Mouse (Mus musculus) midbrain, embryonic 16.5 days (tissue): ENCODE data around the gene C030005K15Rik. TPM values are rescaled to one million over a fixed set of nuclear protein-coding genes. Genes with fewer than 3 reads are reported as not detected.

Experiments used
- ATAC-seq: fragments of 200-750 bp; cut with Nextera tagmentation; 2 replicates; pipeline ENCODE4 v1.8.0; 2017; ENCODE audit warnings: moderate TSS enrichment
- H3K27ac ChIP-seq: fragments of 300-500 bp; sonication (generic); 2 replicates; pipeline ENCODE4 v1.5.1; 2014; ENCODE audit warnings: mild to moderate bottlenecking, low read length, mixed read lengths
- H3K27me3 ChIP-seq: fragments of 300-500 bp; sonication (generic); 2 replicates; pipeline ENCODE4 v1.6.1; 2014; ENCODE audit warnings: low read depth, low read length, mixed read lengths; ENCODE audit not compliant: control insufficient read depth, insufficient read depth
- H3K36me3 ChIP-seq: fragments of 300-500 bp; sonication (generic); 2 replicates; pipeline ENCODE4 v1.6.1; 2014; ENCODE audit warnings: mild to moderate bottlenecking, low read length, moderate library complexity, mixed read lengths; ENCODE audit not compliant: control insufficient read depth, insufficient read depth
- H3K4me1 ChIP-seq: fragments of 300-500 bp; sonication (generic); 2 replicates; pipeline ENCODE4 v1.6.1; 2014; ENCODE audit warnings: mild to moderate bottlenecking, low read length, mixed read lengths; ENCODE audit not compliant: control insufficient read depth, insufficient read depth
- H3K4me2 ChIP-seq: fragments of 300-500 bp; sonication (generic); 2 replicates; pipeline ENCODE4 v1.6.1; 2014; ENCODE audit warnings: mild to moderate bottlenecking, low read length, mixed read lengths
- H3K4me3 ChIP-seq: fragments of 300-500 bp; sonication (generic); 2 replicates; pipeline ENCODE4 v1.5.1; 2014; ENCODE audit warnings: low read depth, mild to moderate bottlenecking, low read length, moderate library complexity, mixed read lengths
- H3K9ac ChIP-seq: fragments of 300-500 bp; sonication (generic); 2 replicates; pipeline ENCODE4 v1.6.1; 2014; ENCODE audit warnings: low read depth, low read length, mixed read lengths
- H3K9me3 ChIP-seq: fragments of 300-500 bp; sonication (generic); replicated peaks from 2 replicates; pipeline ENCODE4 v1.6.1; 2014; ENCODE audit warnings: mild to moderate bottlenecking, low read length, mixed read lengths; ENCODE audit not compliant: control insufficient read depth, poor library complexity, severe bottlenecking
- WGBS: fragments of 180-500 bp; shearing (Covaris S2); extraction: QIAGEN DNeasy Blood & Tissue Kit; methylation state at CpG from one replicate; pipeline ENCODE4 v1.1.7; 2014; 5-methylcytosine and 5-hydroxymethylcytosine counted together
- polyA plus RNA-seq: library from polyadenylated mRNA; unstranded; fragments of >200 nt; fragmentation: Nextera tagmentation; extraction: Ambion mirVana; gene quantifications from 2 replicates; pipeline ENCODE4 v1.2.1, GENCODE M21; 2015

Gene C030005K15Rik
- polyA plus RNA-seq, 1 experiment from 2014 or later = not detected

DNA sequence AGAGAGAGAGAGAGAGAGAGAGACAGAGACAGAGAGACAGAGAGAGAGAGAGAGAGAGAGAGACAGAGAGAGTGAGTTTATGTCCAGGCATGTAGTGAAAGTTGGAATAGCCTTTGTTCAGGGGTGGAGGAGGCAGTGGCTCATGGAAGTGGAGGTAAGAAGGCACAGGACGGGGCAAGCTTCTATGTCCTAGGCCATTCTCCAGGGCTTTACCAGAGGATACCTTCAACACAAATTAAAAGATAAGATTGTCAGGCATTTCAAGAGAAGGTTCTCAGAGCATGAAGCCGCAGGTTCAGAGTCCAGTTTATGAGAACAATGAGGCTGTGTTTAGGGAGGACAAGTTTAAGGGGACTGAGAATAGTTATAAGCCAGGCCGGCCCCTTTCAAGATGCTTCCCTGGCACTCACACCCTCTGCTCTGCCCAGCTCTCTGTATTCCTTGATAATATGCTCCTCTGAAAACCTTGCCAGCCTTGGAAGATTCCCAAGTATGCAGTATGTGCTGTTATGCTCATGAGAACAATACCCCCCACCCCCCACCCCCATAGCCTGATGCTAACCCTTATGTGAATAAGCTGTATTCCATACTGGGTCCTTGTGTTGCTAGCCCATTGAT is 11.2 kb downstream of the C030005K15Rik start:
- Histone ChIP-seq H3K9me3 (no peaks in the 10 kb centered on the region), H3K4me2 (no peak overlapping the region), H3K4me3 (no peak overlapping the region), H3K27me3 (no peaks in the 10 kb centered on the region), H3K27ac (no peak overlapping the region), H3K36me3 (no peaks in the 10 kb centered on the region), H3K9ac (no peak overlapping the region), H3K4me1 (no peaks in the 10 kb centered on the region)
- WGBS = 82% methylated on average over 3 of the region's 3 CpGs
- ATAC-seq = no peak

DNA sequence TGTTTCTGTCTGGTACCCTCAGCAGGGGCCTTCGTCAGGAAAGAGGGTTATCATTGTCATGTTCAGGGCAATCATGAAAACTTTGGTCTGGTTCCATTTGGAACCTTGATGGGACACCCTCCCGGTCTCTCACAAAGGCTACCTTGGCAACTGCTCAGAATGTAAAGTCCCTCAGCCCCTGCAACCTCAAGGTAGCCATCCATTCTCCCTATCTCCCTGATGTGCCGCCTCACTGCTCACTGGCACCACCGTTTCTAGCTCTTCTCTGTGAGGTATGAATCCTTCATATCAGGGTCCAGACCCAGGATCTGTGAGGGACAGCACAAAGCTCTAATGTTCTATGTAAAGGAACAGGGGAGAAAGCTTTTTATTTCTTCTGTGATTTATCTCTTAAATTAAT is 12.0 kb downstream of the C030005K15Rik start:
- no peaks in the 10 kb centered on the region for H3K4me1 ChIP-seq
- H3K36me3 ChIP-seq = no peaks in the 10 kb centered on the region
- no peak overlapping the region for H3K9ac ChIP-seq
- no peak for ATAC-seq
- H3K27me3 ChIP-seq = no peaks in the 10 kb centered on the region
- H3K4me3 ChIP-seq = no peak overlapping the region
- H3K27ac ChIP-seq = no peak overlapping the region
- no peak overlapping the region for H3K4me2 ChIP-seq
- H3K9me3 ChIP-seq = no peaks in the 10 kb centered on the region
- 49% methylated on average over 4 of the region's 4 CpGs for WGBS

GRCm38 (mm10) chr10:97712687-97713086 is 13.9 kb downstream of the C030005K15Rik start:
- Histone ChIP-seq H3K4me2 (no peak overlapping the region), H3K27ac (no peak overlapping the region), H3K4me1 (no peaks in the 10 kb centered on the region), H3K9me3 (no peaks in the 10 kb centered on the region), H3K9ac (no peak overlapping the region), H3K36me3 (no peaks in the 10 kb centered on the region), H3K4me3 (no peak overlapping the region), H3K27me3 (no peaks in the 10 kb centered on the region)
- ATAC-seq = peak; percentile 85
- 5% methylated on average over 5 of the region's 5 CpGs for WGBS

- Histone ChIP-seq H3K36me3 (no peaks in the 10 kb centered on the region), H3K9ac (no peak overlapping the region), H3K4me3 (no peak overlapping the region), H3K27ac (no peak overlapping the region), H3K9me3 (no peaks in the 10 kb centered on the region), H3K4me2 (no peak overlapping the region), H3K4me1 (no peaks in the 10 kb centered on the region), H3K27me3 (no peaks in the 10 kb centered on the region)
- ATAC-seq = no peak
- WGBS = 46% methylated on average over 1 of the region's 1 CpGs
These were observed 22.0 kb downstream of the C030005K15Rik start for GRCm38 (mm10) chr10:97704562-97704961.

- no peak overlapping the region for H3K9ac ChIP-seq
- no peak for ATAC-seq
- no peak overlapping the region for H3K4me3 ChIP-seq
- H3K36me3 ChIP-seq = no peaks in the 10 kb centered on the region
- H3K4me2 ChIP-seq = no peak overlapping the region
- H3K27me3 ChIP-seq = no peaks in the 10 kb centered on the region
- H3K9me3 ChIP-seq = no peaks in the 10 kb centered on the region
- H3K27ac ChIP-seq = no peak overlapping the region
- no peaks in the 10 kb centered on the region for H3K4me1 ChIP-seq
These were observed 24.2 kb downstream of the C030005K15Rik start for GRCm38 (mm10) chr10:97702321-97702720.

DNA sequence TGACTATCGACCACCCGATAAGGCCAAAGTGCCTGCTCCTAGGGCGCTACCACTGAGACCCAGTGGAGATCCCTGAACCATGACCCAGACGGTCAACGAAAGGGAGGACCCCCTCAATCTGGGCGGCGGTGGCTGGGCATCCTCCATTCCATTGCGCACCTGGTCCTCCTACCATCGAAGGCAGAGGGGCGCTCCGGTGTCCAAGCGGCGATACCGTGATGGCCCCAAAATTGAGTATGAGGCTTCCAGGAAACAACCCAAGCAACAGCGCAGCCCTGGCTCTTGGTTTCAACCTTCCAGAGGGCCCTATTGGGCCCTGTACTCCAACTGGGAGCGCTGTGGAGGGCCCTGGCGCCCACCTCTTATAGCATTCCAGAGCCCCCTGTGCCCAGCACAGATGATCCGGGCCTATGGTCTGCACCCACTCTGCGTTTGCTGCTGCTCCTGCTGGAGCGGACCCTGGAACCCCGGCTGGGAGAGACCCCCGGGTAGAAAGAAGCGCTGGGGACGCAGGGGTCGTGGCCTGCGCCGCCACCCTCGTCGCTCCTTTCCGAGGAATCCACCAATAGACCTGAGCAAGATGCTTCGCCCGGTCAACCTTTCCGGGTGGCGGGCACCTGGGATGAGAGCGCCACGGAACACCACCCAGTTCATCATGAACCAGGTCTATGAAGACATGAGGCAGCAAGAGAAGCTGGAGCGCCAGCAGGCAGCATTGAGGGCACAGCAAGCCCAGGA is 33.0 kb downstream of the C030005K15Rik start:
- no peaks in the 10 kb centered on the region for H3K27me3 ChIP-seq
- H3K9ac ChIP-seq = no peak overlapping the region
- no peaks in the 10 kb centered on the region for H3K4me1 ChIP-seq
- H3K9me3 ChIP-seq = no peaks in the 10 kb centered on the region
- H3K27ac ChIP-seq = no peak overlapping the region
- H3K36me3 ChIP-seq = no peaks in the 10 kb centered on the region
- ATAC-seq = no peak
- no peak overlapping the region for H3K4me2 ChIP-seq
- no peak overlapping the region for H3K4me3 ChIP-seq
- WGBS = 94% methylated on average over 37 of the region's 37 CpGs

- H3K4me3 ChIP-seq = no peak within 1 kb of the TSS
- no peaks in the 10 kb centered on the region for H3K27me3 ChIP-seq
- no peak; the same call in 1 of the 2 replicates for ATAC-seq
- no peak within 1 kb of the TSS for H3K9ac ChIP-seq
- H3K36me3 ChIP-seq = no peaks in the 10 kb centered on the region
- H3K4me2 ChIP-seq = no peak within 1 kb of the TSS
- H3K4me1 ChIP-seq = no peaks in the 10 kb centered on the region
- H3K27ac ChIP-seq = no peak within 1 kb of the TSS
- WGBS = 78% methylated on average over 20 of the region's 20 CpGs
- H3K9me3 ChIP-seq = no peaks in the 10 kb centered on the region
These were observed 33.6 kb downstream of the C030005K15Rik start, which contains the start of gene Ccer1 for GRCm38 (mm10) chr10:97692913-97693312. Gene Ccer1 (plus strand): TSS chr10:97693059.

DNA sequence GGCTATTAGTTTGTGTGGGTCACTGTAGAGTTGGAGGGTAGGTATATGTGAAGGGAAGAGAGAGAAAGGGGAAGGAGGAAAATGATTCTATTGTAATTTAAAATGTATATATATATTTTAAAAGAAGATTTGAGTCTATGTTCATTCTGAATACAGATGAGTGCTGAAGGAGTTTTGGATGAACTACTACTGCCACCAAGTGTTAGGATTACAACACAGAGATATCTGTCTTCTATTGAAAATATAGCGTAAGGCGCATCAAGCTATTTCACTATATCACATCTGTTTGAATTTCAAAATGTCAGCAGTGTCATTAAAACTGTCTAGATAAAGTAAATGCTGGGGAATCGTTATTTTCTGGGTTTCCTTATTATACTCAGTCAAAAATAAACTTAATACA is 37.1 kb downstream of the C030005K15Rik start:
- Histone ChIP-seq H3K4me2 (no peak overlapping the region), H3K9ac (no peak overlapping the region), H3K4me3 (no peak overlapping the region), H3K36me3 (no peaks in the 10 kb centered on the region), H3K27me3 (no peaks in the 10 kb centered on the region), H3K9me3 (no peaks in the 10 kb centered on the region), H3K4me1 (no peaks in the 10 kb centered on the region), H3K27ac (no peak overlapping the region)
- ATAC-seq = peak; percentile 68; the same call in 1 of the 2 replicates
- WGBS = 75% methylated on average over 3 of the region's 3 CpGs

- WGBS = 68% methylated on average over 1 of the region's 1 CpGs
- no peak overlapping the region for H3K4me2 ChIP-seq
- no peaks in the 10 kb centered on the region for H3K27me3 ChIP-seq
- no peaks in the 10 kb centered on the region for H3K36me3 ChIP-seq
- no peak overlapping the region for H3K4me3 ChIP-seq
- no peaks in the 10 kb centered on the region for H3K9me3 ChIP-seq
- no peak for ATAC-seq
- H3K27ac ChIP-seq = no peak overlapping the region
- no peak overlapping the region for H3K9ac ChIP-seq
- no peaks in the 10 kb centered on the region for H3K4me1 ChIP-seq
These were observed 39.4 kb downstream of the C030005K15Rik start for GRCm38 (mm10) chr10:97687198-97687597.
